Mouse (Mus musculus) embryonic stem cell, embryonic (primary cell): ENCODE measurements around the gene Fam135a.

Experiments
- CTCF ChIA-PET, 4 experiments: fragments of 300-600 bp in 2 of 4; fragments of 350-600 bp in 2 of 4; sonication (Branson Sonifier 250); formaldehyde crosslinking; loops; one replicate each; lab custom pipeline; 2022; ENCODE audit warnings: inconsistent platforms in 2 of 4; lab: Charles Lee
- POLR2A ChIA-PET, 4 experiments: fragments of 300-600 bp in 2 of 4; fragments of 350-600 bp in 2 of 4; sonication (Branson Sonifier 250); formaldehyde crosslinking; loops; one replicate each; lab custom pipeline; 2022; ENCODE audit warnings: antibody characterized with exemption in 4 of 4, inconsistent platforms in 1 of 4; lab: Charles Lee

Gene Fam135a

DNA sequence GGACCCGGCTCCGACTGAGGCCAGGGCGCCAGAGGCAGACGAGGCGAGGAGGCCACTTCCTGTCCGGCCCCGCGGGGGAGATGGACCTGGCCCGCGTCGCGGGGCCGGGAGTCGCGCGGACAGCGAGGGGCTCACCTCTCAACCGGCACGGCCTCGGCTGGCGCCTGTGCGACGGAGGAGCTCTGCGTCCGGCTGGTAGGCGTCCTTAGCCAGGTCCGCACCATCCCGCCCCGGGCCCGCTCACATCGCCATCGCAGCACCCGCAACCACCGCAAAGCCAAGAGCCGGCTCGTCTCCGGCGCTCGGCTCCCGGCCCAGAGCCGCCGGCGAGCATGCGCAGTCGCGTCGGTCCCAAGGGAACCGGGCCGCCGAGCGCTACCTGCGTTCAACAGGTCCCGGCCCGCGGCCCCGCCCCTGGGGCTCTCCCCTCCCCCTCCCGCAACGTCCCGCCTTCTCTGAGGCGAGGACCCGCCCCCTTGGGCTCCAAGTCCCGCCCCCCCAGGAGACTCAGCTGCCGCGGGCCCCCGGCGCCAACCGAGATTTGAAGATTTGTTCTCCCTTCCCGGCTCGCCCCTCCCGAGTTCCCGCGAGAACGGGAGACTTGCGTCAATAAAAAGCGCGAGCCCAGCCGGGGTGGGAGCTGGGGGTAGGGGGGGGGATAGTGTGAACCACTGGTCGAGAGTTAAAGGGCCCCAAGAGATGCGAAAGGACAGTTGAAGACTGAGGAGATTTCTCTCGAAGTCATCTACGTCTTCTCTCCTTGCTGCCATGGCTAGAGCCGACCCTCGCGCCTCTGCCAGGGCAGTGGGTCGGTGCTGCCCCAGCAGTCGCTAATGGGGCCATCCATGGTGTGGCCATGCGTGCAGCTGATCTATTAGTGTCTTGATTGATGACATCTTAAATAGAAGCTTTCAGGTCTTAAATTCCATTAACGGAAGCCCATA, at the start of gene Fam135a:
TSS of gene Fam135a (minus strand) at position 416 of the 944 bp plus-strand sequence.
- ChIA-PET CTCF (interaction anchor here in 2 of 4 experiments (0.6 to 1.5 kb wide), 7 partner anchors 30 to 339 kb away, joined by 3 to 9 read pairs (median 4); partner anchors contain the start of gene B3gat2 (in 1 of the 2)), POLR2A (interaction anchor here (0.6 to 2.0 kb wide), 39 partner anchors 9 to 1764 kb away, joined by 3 to 11 read pairs (median 4); partner anchors contain the start of genes Sdhaf4 (in 2 of the 4) and B3gat2 (in 1 of the 4))

DNA sequence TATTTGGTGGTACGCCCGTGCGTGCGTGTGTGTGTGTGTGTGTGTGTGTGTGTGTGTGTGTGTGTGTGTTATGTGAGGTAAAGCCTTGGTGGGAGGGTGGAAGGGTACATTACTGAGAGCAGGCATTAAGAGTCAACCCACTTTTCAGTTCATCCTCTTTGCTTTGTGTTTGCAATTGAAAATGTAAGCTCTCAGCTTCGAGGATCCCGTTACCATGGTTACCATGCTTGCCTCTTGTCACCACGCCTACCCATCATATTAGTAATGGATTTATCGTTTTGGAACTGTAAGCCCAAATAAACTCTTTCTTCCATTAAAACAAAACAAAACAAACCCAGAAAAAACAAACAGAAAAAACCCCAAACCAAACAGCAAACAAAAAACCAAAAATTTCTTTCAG, 43.4 kb upstream of the Fam135a start:
- CTCF ChIA-PET = interaction anchor here in 3 of 4 experiments (0.6 to 0.7 kb wide), 3 partner anchors 20 to 962 kb away, joined by 3 to 4 read pairs (median 3); no protein-coding TSS in a partner anchor
- POLR2A ChIA-PET = no interaction called here

DNA sequence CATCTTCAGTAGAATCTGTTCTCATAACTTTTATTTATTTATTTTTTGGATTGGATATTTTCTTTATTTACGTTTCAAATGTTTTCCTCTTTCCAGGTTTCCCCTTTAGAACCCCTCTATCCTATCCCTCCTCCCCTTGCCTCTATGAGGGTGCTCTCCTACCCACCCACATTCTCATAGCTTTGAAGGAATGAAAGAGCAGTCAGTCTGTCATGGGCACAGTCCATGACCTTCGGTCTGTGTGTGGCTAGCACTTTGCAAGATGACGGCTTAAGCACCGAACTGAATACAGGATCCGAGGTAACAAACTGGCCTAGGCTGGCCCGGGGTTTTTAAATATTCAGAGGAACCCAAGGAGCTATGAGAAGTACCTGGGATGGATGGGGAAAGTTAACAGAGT, 40.4 kb upstream of the Fam135a start:
- CTCF ChIA-PET = no interaction called here
- POLR2A ChIA-PET = no interaction called here

DNA sequence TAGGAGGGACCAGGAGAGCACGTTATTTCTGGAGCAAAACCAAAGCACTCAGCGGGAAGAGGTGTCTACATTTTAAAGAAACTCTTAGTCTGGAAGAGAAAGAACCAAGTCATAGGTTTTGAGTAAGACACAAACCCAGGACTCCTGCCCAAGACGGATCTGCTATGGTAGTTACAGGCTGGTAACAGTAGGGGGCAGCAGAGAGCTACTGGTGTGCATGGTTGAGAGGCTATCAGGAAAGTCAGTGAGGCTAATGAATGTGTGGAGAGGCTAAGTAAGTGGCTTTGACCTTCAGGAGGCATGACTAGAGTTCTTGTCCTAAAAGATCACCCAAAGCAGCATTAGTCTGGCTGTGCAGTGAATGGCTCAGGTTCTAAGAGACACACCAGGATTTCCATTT, 37.0 kb upstream of the Fam135a start:
- ChIA-PET POLR2A (interaction anchor here in 3 of 4 experiments (0.6 to 1.7 kb wide), 3 partner anchors 36 to 464 kb away, joined by 4 to 7 read pairs (median 5); partner anchors contain the start of gene Fam135a (in 1 of the 3)), CTCF (interaction anchor here (0.5 to 2.4 kb wide), 19 partner anchors 9 to 374 kb away, joined by 3 to 13 read pairs (median 4); partner anchors contain the start of gene Fam135a (in 1 of the 4))

DNA sequence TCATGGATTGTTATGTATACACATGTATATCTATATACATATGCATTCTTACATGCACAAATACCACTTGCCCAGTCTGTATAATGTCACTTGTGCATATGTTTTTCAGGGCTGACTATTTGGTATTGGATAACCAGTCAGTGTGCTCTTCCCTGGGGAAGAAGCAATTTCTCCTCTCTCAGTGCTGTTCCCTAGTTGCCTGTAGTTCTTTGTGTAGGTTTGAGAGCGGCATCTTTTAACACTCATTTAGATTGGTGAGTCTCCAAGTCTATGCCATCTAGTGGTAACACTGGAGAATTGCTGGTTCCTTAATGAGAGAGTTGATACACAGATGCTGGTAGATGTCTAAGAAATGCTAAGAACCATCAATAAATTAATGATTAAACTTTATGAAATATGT, 34.7 kb upstream of the Fam135a start:
- CTCF ChIA-PET = interaction anchor here in 1 of 4 experiments (0.6 kb wide), 1 partner anchor 182 kb away, joined by 3 read pairs; no protein-coding TSS in a partner anchor
- POLR2A ChIA-PET = no interaction called here

DNA sequence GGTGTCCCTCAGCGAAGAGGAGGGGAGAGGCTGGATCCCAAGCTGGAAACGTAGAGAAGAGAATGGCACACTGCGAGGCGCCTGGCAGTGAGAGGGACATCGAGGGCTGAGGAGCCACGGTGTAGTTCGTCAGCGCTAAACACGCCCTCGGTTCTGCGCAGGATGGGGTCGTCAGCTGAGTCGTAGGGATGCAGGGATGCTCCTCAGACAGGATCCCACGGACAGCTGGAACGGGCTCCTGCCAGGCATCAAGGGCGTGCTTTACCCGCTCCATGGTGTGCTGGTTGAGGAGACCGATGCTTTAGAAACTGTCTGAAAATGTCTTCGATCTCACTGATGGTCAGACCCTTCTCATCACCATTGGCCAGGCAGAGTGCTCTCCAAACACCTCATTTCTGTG, 33.7 kb upstream of the Fam135a start:
- POLR2A ChIA-PET = no interaction called here
- CTCF ChIA-PET = interaction anchor here in 2 of 4 experiments (0.6 to 1.0 kb wide), 2 partner anchors 307 to 361 kb away, joined by 3 to 9 read pairs; no protein-coding TSS in a partner anchor

DNA sequence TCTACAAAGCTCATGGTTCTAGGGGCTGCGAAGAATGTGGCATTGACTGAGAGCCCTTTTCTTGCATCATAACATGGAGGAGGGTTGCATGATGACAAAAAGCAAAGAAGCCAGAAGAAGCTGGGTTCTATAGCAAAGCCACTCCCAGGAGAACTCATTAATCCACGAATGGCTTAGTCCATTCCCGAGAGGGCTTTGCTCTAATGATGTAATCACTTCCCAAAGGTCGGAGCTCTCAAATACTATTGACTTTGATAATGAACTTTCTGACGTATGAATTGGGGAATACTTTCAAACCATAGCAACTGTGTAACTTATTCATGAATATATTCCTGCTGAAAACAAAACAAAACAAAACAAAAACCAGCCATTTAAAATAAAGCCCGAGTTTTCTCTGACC, 27.7 kb upstream of the Fam135a start:
- ChIA-PET POLR2A (interaction anchor here in 1 of 4 experiments (1.5 kb wide), 1 partner anchor 27 kb away, joined by 6 read pairs; no protein-coding TSS in a partner anchor), CTCF (interaction anchor here in 2 of 4 experiments (0.6 to 1.3 kb wide), 2 partner anchors 9 to 10 kb away, joined by 4 read pairs; no protein-coding TSS in a partner anchor)

DNA sequence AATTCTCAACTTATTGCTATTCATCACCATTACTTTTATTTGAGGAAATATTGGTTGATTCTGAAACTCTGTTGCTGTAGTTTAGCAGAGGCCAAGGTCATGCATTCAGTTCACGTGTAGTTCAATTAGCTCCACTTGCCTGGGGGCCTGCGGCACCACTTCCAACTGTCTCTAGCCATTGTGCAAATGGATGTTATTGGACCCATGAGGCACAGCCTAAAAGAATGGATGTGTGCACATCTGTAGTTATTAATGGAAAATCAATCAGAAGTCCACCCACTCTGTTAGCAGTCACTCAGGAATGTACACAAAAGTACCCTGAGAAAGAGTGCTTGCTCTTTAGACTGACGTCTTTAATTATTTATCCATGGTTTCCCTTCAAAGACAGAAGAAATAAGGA, 24.5 kb upstream of the Fam135a start:
- CTCF ChIA-PET = no interaction called here
- POLR2A ChIA-PET = no interaction called here

DNA sequence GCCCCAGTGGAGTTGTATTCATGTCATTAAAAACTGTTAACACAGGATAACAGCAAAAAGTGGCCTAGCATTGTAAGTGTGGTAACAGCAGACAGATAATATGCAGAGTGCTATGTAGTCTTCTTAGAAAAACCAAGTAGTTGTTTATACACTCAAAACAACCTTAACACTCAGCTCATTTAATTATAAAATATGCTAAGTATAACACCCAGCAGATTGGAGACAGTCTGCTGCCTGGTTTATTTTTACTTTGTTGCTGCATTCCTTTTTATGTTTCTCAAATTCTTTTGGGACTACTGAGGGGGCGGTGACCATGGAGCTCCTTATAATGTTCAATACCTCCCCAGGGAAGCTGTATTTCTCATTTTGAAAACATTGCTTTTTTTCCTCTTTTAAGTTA, 22.4 kb upstream of the Fam135a start:
- POLR2A ChIA-PET = no interaction called here
- CTCF ChIA-PET = interaction anchor here in 1 of 4 experiments (1.3 kb wide), 1 partner anchor 15 kb away, joined by 4 read pairs; no protein-coding TSS in a partner anchor

DNA sequence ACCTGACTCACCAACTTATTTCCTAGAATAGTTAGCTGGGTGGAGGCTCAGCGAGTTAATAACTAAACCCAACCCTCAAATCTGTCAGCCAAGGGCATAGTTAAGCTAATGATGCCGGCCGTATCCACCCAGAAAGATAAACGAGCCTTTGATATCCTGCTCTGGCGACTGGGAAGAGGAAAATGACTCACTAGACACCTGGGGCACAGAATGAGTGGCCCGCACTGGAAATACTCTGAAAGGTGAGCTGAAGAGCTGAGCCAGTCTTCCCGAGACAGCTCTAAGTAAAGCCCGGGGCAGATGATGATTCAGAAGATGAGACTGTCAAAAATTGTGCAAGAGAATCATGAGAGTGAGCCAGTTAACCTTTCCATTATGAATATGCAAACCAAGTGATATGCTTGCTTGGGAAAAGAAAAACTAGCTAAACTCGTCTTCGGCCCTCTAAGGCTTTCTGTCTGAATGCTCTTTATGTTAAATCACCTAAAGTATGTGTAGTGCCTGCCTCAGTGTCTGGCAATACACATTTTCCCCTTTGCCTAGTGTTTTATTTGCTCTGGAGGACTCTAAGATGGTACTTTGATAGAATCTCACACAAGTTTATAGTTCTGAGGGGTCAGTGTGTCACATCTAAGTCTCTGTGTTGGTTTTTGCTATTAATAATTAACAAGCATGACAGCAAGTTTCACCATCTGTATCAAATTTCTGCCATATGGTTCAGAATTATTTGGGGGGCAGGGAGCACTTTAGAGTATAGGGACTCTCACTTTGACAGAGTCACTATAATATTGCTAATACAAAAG, 8.0 kb upstream of the Fam135a start:
- POLR2A ChIA-PET = interaction anchor here in 1 of 4 experiments (0.6 to 0.8 kb wide), 2 partner anchors 19 to 840 kb away, joined by 3 read pairs; no protein-coding TSS in a partner anchor

DNA sequence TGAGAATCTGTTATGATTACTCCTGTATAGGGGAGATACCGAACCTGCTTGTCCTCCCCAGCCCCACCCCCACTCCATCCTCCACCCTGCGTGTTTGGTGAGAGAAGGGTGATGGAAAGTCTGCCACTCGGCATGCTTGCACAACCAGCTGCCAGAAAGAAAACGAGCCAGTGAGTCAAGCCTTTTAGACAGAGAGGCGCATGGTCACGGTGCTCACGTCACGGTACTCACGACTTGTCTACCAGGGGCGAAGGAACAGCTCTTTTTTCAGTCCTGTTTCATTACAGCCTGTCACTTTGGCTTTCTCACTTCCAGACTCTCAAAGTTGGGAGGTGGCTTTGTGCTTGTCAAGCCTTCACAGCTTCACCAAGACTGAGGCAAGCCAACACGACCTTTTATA, 7.2 kb upstream of the Fam135a start:
- CTCF ChIA-PET = interaction anchor here in 1 of 4 experiments (1.1 kb wide), 1 partner anchor 29 kb away, joined by 3 read pairs; no protein-coding TSS in a partner anchor
- POLR2A ChIA-PET = interaction anchor here in 1 of 4 experiments (0.8 kb wide), 1 partner anchor 19 kb away, joined by 3 read pairs; no protein-coding TSS in a partner anchor

More for the DNA sequence above, 8.0 kb upstream of the Fam135a start:
- CTCF ChIA-PET = interaction anchor here in 2 of 4 experiments (0.5 to 1.1 kb wide), 2 partner anchors 28 to 402 kb away, joined by 3 read pairs; no protein-coding TSS in a partner anchor

DNA sequence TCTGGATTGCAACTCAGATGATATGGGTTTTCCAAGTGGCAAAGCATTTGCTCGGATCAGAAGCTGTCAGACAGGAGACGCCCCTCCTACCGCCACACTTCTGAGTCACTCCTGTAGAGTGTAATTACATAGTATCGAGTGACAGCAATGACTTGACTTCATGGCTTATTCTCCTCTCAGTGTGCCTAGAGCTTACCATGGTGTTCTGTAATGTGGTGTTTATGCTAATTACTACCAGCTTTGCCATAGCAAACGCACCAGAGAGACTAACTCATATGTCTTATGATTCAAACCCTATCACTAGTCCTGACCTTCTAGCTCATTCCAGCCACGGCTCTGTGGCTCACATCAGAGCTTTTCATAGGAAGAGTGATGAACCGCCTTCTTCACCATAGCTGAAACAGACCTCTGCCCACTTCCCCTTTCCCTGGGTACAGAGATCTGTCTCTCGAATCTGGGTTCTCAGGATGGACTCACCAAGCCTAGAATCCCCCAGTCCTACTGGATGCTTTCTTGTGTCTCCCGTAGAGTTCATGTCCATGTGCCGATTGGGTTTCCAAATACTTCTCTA, 2.5 kb upstream of the Fam135a start:
- ChIA-PET CTCF (no interaction called here), POLR2A (interaction anchor here in 2 of 4 experiments (0.6 to 1.0 kb wide), 2 partner anchors 8 kb away, joined by 3 read pairs; no protein-coding TSS in a partner anchor)

DNA sequence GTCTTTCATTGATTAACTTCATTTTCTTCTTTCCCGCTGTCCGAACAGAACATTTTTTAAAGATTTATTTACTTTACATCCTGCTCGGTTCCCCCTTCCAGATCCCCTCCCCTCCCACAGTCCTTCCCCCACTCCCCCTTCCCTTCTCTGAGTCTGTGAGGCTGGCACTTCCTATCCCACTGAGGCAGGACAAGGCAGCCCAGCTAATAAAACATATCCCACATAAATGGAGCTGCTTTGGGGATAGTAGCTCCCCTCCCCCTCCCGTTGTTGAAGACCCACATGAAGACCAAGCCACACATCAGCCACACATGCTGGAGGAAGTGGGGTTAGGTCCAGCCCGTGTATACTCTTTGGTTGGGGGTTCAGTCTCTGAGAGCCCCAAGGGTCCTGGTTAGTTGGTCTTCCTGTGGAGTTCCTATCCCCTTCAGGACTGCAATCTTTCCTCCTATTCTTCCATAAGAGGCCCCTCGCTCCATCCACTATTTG, 773 bp upstream of the Fam135a start:
- ChIA-PET CTCF (interaction anchor here in 2 of 4 experiments (0.6 to 1.5 kb wide), 6 partner anchors 31 to 339 kb away, joined by 3 to 9 read pairs (median 4); partner anchors contain the start of gene B3gat2 (in 1 of the 2)), POLR2A (interaction anchor here (0.6 to 2.0 kb wide), 32 partner anchors 8 to 845 kb away, joined by 3 to 11 read pairs (median 4); partner anchors contain the start of genes Sdhaf4 (in 2 of the 4) and B3gat2 (in 1 of the 4))

DNA sequence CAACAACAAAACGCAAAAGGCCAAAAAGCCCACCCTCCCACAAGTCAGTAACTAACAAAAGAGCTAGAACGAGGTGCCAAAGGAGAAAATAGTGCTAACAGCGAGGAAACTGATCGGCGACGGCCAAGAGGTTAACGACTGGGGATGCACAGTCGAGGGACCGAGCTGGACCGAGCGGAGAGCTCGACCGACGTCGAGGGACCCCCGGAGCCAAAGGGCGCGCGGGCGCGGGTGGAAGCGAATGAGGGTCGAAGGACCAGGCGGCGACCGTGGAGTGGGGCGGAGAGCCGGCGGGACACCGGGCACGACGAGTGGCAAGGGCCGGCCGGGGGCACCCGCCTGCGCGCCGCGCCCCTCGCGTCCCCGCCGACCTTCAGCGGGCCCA, 608 bp downstream of the Fam135a start:
- POLR2A ChIA-PET = interaction anchor here in 3 of 4 experiments (1.3 to 2.0 kb wide), 11 partner anchors 8 to 843 kb away, joined by 3 to 8 read pairs (median 5); partner anchors contain the start of gene Sdhaf4 (in 1 of the 3)
- CTCF ChIA-PET = interaction anchor here in 1 of 4 experiments (0.7 to 1.5 kb wide), 4 partner anchors 38 to 338 kb away, joined by 3 to 5 read pairs (median 4); partner anchors contain the start of gene B3gat2

DNA sequence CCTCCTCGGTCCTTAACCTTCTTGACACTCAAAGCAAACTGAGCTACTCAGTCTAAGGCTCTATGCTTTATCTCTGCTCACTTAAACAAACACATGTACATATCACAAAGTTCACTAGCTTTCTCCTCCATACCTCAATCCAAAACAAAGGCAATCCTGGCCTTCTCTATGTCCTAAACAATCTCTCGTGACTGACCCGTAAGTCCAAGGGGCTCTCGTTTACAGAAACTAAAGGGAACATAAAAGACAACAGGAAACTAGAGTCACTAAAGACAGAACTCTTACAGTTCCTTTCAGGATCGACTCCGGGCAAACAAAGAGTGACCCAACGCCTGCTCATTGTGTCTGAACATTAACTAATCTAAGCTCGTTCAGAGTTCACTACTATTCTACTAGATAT, 2.6 kb downstream of the Fam135a start:
- POLR2A ChIA-PET = no interaction called here
- CTCF ChIA-PET = no interaction called here

DNA sequence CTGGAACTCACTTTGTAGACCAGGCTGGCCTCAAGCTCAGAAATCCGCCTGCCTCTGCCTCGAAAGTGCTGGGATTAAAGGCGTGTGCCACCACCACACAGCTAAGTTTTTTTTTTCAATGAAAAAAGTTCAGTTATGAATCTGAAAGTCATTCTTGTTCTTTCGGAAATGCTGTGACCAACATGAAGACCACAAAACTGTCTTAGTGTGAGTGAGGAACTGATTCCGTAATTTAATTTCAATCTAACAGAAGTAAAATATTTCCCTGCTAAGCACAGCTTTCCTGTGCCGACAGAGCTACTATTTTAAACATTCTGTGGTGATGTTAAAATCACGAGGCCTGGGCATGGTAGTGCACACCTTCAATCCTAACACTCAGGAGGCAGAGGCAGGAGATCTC, 7.7 kb downstream of the Fam135a start:
- CTCF ChIA-PET = interaction anchor here in 1 of 4 experiments (1.4 kb wide), 1 partner anchor 19 kb away, joined by 3 read pairs; no protein-coding TSS in a partner anchor
- POLR2A ChIA-PET = interaction anchor here in 2 of 4 experiments (0.6 to 1.8 kb wide), 3 partner anchors 8 to 22 kb away, joined by 3 to 8 read pairs (median 4); partner anchors contain the start of gene Fam135a (in 1 of the 2)

DNA sequence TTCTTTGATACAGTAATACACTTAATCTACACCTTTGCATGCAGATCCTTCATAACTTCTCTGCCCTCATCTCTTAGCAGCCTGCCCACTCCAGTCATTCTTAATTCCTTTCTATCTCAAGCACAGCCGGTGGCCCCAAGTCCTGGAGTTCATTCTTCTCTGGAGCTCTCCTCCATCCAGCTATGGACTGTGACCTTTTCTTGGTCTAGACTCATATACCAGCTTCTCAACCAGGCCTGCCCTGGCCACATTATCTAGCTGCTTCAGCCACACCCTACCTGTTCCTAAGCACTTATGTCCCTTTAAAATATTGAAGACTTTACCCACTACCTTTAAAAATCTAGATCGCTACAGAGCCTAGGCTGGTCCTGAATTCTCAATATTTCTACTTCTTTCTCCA, 9.5 kb downstream of the Fam135a start:
- ChIA-PET POLR2A (interaction anchor here in 2 of 4 experiments (1.4 to 1.8 kb wide), 2 partner anchors 10 kb away, joined by 3 to 8 read pairs; partner anchors contain the start of gene Fam135a (in 2 of the 2)), CTCF (no interaction called here)
